Mouse (Mus musculus): ENCODE results near the gene Vmn2r30.
"Not testable (repeated sequence)": the region's sequence is repeated elsewhere in the genome, so short reads cannot be mapped to it uniquely, and the experiment has no call there.

Vmn2r30 gene

DNA sequence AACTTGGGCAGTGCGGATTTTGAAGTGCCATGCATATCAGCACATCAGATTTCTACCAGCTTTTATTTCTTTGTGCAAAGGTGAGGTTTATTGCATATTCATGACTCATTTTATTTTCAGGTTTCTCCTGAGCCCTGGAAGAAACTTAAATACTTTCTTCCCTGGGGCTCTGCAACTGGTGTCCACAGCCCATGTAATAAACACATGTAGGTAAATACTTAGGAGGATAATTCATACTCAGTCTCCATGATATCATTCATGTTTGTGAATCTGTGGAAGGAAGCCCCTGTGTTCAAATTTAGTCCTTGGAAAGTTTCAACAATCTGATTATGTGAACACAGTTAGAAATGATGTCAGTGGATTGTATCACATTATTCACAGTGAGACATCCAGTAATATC, at the start of gene Vmn2r30:
Gene Vmn2r30, minus strand, starts transcription at position 101 of the 400 bp plus-strand sequence.
- in situ Hi-C loops (cut with MboI; ENCODE audit: unreplicated experiment in 2 of 2): not testable (repeated sequence)

DNA sequence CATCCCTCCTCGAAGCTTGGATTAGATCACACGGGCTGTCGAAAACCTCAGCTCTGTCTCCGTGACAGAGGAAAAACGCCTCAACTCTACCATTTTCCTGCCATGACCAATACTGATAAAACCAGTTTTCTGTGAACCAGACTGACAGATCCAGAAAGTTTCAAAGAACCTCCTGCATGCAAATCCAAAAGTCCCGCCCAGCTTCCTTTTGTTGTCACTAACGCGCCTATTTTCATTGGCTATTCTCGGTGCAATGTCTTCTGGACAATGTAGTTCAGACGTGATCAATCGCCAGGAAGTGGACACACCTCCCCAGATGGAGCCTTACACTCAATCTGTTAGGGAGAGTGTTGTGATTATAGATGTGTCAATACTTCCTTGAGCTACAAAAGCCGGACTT, 37.0 kb upstream of the Vmn2r30 start, which contains the start of gene Gm45783:
Gene Gm45783, minus strand, starts transcription at position 143 of the 400 bp plus-strand sequence.
- in situ Hi-C loops (cut with MboI; ENCODE audit: unreplicated experiment in 2 of 2): not testable (repeated sequence)

DNA sequence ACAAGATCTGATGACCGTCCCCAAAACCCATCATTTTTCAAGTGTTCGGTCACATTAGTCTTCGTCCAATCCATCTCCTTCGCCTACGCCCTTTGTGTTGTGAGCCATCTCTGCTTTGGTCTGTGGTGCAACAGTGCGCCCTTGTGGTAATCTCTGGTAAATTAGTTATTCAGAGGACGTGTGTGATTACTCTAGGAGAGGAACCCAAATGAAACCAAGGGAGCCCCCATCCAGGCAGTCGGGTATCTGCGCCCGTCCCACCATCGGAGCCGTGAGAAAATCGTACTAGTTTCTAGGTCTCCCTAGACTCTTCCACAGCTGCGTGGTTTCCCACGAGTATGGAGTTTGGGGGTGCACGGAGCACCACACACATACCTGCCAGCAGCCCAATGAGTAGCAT, 41.8 kb downstream of the Vmn2r30 start:
- in situ Hi-C loops (cut with MboI; ENCODE audit: unreplicated experiment in 2 of 2): loop anchor here (5.0 to 25.0 kb wide), 9 partner anchors 98 to 1141 kb away; partner anchors contain the start of genes Zfp787 (in 2 of the 2), Zfp954 (in 2 of the 2), Zfp444 (in 1 of the 2) and Zfp667 (in 1 of the 2)

DNA sequence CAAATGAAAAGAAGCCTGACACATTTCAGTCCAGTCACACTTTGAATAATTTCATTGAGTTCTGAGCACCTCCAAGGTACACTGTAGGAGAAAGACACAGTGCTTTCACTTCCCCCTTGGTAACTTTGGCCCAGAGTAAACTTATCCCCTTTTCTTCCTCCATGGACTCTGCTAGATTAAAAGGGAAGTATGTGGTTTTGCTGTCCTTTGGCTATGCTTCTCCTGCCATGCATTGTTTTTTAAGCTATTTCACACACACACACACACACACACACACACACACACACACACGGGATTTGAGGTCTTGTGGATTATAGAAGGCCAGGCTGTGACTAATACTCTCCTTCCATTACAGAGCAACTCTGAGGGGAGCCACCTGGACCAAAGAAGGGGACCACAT, 56.0 kb downstream of the Vmn2r30 start:
- in situ Hi-C loops (cut with MboI; ENCODE audit: unreplicated experiment in 2 of 2): loop anchor here in 1 of 2 experiments (25.0 kb wide), 1 partner anchor 1119 kb away; the partner anchor contains the start of genes Zfp444 and Zfp787

DNA sequence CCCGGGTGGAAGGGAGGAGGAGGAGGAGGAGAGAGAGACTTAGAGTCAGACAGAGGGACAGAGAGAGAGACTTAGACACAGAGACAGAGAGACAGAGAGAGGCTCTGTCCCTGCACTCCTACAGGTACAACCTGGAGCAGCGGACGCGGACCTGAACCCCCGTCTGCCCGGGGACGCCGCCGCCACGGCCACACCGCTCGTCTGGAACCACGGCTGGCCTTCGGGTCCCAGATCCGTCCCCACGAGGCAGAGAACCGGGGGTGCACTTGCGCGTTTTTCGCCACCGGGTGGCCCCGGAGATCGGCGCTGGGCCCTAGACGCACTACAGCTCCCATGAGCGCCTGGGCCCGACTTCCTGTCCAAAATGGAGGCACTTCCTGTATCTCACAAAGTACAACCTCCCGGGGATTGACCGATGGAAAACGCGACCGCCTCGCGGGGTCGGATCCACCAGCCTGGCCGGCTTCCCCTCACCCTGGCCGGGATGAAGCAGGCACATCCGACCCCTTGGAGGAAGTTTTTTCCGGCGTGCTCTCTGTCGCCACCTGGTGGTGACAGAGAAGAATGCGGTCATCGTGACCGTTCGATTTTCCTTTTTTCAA, 59.3 kb downstream of the Vmn2r30 start, which contains the start of gene Gm45844:
Gene Gm45844, minus strand, starts transcription at position 324 of the 602 bp plus-strand sequence.
- in situ Hi-C loops (cut with MboI; ENCODE audit: unreplicated experiment in 2 of 2): loop anchor here in 1 of 2 experiments (25.0 kb wide), 1 partner anchor 1116 kb away; the partner anchor contains the start of genes Zfp444 and Zfp787

DNA sequence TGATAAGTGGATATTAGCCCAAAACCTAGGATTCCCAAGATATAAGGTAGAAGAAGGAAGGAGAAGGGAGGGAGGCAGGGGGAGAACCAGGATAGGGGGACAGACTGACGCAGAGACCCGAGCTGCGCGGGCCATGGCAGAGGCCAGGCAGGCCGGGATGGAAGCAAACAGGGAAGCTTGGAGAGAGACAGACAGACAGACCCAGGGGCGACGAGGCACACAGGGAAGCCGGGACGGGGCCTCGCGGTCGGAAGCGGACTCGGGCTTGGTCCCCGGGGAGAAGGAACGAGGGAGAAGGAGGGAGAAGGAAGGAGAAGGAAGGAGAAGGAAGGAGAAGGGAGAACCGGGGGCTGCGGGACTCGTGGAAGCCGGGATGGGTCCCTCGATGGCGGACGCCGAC, 59.9 kb downstream of the Vmn2r30 start:
- in situ Hi-C loops (cut with MboI; ENCODE audit: unreplicated experiment in 2 of 2): loop anchor here in 1 of 2 experiments (25.0 kb wide), 1 partner anchor 1115 kb away; the partner anchor contains the start of genes Zfp444 and Zfp787
